Mouse (Mus musculus) thymus, adult 2 months (tissue): ENCODE measurements around the gene Midn. TPM values are rescaled to one million over a fixed set of nuclear protein-coding genes. Genes with fewer than 3 reads are reported as not detected.

Experiments
- DNase-seq: peaks from one replicate; pipeline ENCODE4 v3.0.0; 2021
- H3K27ac ChIP-seq: fragments of 200-500 bp; 2 replicates; pipeline ENCODE4 v1.5.1; 2012; ENCODE audit warnings: low read length, control low read depth; ENCODE audit not compliant: control insufficient read depth, insufficient read depth
- H3K27me3 ChIP-seq: fragments of 200-500 bp; 2 replicates; pipeline ENCODE4 v1.6.1; 2012; ENCODE audit warnings: mild to moderate bottlenecking, low read length, moderate library complexity, mixed read lengths; ENCODE audit not compliant: control insufficient read depth, insufficient read depth
- H3K36me3 ChIP-seq: fragments of 200-500 bp; 2 replicates; pipeline ENCODE4 v1.6.1; 2012; ENCODE audit warnings: mild to moderate bottlenecking, low read length, moderate library complexity; ENCODE audit not compliant: control insufficient read depth, insufficient read depth
- H3K4me1 ChIP-seq: fragments of 200-500 bp; replicated peaks from 2 replicates; pipeline ENCODE4 v1.6.1; 2012; ENCODE audit warnings: low read length; ENCODE audit not compliant: control insufficient read depth, insufficient read depth
- H3K4me3 ChIP-seq: fragments of 200-500 bp; 2 replicates; pipeline ENCODE4 v1.5.1; 2012; ENCODE audit warnings: mild to moderate bottlenecking, low read length, control low read depth, moderate library complexity; ENCODE audit not compliant: control insufficient read depth, insufficient read depth
- CTCF ChIP-seq: fragments of 200-500 bp; IDR thresholded peaks from 2 replicates; pipeline ENCODE4 v1.5.1; 2012; ENCODE audit warnings: mild to moderate bottlenecking, control low read depth, low read length, moderate library complexity, borderline replicate concordance; ENCODE audit not compliant: control insufficient read depth, poor library complexity, insufficient read depth; ENCODE audit errors: extremely low read depth
- POLR2A ChIP-seq: fragments of 200-500 bp; IDR thresholded peaks from 2 replicates; pipeline ENCODE4 v1.6.1; 2012; ENCODE audit warnings: mild to moderate bottlenecking, low read length, control low read depth, moderate library complexity; ENCODE audit not compliant: control insufficient read depth, poor library complexity, insufficient read depth; ENCODE audit errors: extremely low read depth
- WGBS: fragments of 180-500 bp; shearing (Covaris S2); methylation state at CpG from one replicate; pipeline ENCODE4 v1.1.7; 2018; 5-methylcytosine and 5-hydroxymethylcytosine counted together
- polyA plus RNA-seq: library from polyadenylated mRNA; depleted of rRNA; stranded (reverse); fragments of >200 nt; gene quantifications from 2 replicates; pipeline ENCODE4 v1.2.3, GENCODE M21; 2012

Gene Midn
- polyA plus RNA-seq, 1 experiment = 342 TPM

- H3K27me3 ChIP-seq = no peaks in the 10 kb centered on the region
- 0 out of 2 replicates have a peak, but pooled peaks cover 1% of the 10 kb centered on the region for H3K4me1 ChIP-seq
- no peak for DNase-seq
- WGBS = 99% methylated on average over 9 of the region's 9 CpGs
- H3K27ac ChIP-seq = no peak overlapping the region
- peaks cover 25% of the 10 kb centered on the region for H3K36me3 ChIP-seq
- TF ChIP-seq CTCF (no peak), POLR2A (no peak)
- H3K4me3 ChIP-seq = no peak overlapping the region
Measured at GRCm38 (mm10) chr10:80123932-80124562, 24.0 kb upstream of the Midn start.

- WGBS = 96% methylated on average over 8 of the region's 8 CpGs
- H3K4me1 ChIP-seq = no peaks in the 10 kb centered on the region
- no peak overlapping the region for H3K4me3 ChIP-seq
- DNase-seq = no peak
- H3K27ac ChIP-seq = no peak overlapping the region
- no peak for TF ChIP-seq POLR2A
- TF ChIP-seq CTCF = no peak
- H3K27me3 ChIP-seq = no peaks in the 10 kb centered on the region
- H3K36me3 ChIP-seq = peaks cover 50% of the 10 kb centered on the region
Measured at GRCm38 (mm10) chr10:80127920-80128319, 20.2 kb upstream of the Midn start.

GRCm38 (mm10) chr10:80129846-80130245, 18.2 kb upstream of the Midn start:
- 98% methylated on average over 9 of the region's 9 CpGs for WGBS
- TF ChIP-seq POLR2A (no peak), CTCF (no peak)
- no peaks in the 10 kb centered on the region for H3K27me3 ChIP-seq
- no peak overlapping the region for H3K4me3 ChIP-seq
- H3K27ac ChIP-seq = no peak overlapping the region
- H3K36me3 ChIP-seq = peaks cover 50% of the 10 kb centered on the region
- H3K4me1 ChIP-seq = peaks cover 7% of the 10 kb centered on the region; the same call in 1 of the 2 replicates
- DNase-seq = no peak

DNA sequence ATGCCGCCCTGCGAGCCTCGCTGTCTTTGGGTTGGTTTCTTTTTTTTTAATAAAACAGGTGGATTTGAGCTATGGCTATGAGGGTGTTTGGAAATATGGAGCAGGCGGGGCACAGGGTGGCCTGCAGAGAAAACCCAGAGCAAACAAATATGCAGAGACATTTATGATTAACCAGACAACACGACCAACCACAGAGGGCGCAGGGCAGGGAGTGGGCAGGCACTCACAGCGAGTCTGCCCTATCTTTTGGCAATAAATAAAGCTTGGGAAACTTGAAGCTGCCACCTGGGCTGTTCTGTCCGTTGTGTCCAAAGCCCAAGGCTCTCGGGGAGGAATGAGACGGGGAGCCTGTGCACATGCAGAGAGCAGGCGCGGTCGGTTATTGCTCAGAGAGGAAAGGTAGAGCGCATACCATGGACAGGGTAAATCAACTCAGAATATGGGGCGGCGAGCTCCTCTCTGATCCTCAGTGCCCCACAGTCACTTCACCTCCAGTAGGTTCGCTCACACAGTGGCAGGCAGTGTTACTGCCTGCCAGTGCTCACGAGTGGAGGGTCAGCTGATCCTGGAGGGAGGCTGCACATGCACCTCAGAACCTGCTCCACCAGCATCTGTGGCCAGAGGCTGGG, 17.6 kb upstream of the Midn start:
- Histone ChIP-seq H3K27ac (no peak overlapping the region), H3K36me3 (peaks cover 50% of the 10 kb centered on the region), H3K4me1 (peaks cover 7% of the 10 kb centered on the region; the same call in 1 of the 2 replicates), H3K27me3 (no peaks in the 10 kb centered on the region), H3K4me3 (no peak overlapping the region)
- DNase-seq = no peak
- WGBS = 94% methylated on average over 18 of the region's 18 CpGs
- TF ChIP-seq POLR2A (no peak), CTCF (no peak)

DNA sequence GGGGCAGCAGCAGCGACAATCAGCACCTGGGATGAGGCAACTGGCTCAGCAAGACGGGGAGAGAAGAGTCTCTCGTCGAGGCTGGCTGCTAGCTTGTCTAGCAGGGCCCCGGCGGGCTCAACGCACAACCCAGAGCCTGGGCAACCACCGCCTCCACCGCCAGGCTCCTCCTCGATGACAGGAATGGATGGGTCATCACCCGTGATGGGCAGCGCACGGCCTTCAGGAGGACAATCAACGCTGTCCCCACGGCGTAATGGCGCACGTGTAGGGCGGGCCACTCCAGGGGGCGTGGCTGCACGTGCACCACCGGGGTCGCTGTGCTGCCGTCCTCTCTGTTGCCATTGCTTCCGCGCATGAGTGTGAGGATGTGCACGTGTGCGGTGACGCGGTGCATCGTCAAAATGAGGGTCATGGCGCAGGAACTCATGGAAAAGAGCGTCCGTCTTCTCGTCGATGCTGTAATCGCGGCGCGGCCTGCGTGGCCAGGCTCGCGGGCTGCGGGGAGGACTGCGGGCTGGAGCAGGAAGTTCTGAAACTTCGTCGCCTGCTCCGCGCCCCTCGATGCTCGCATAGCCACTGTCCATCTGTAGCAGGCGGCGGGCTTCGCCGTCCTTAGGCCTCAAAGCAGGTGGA, 16.6 kb upstream of the Midn start:
- H3K27me3 ChIP-seq = no peaks in the 10 kb centered on the region
- no peak for DNase-seq
- TF ChIP-seq POLR2A = no peak
- no peak for TF ChIP-seq CTCF
- no peak overlapping the region for H3K27ac ChIP-seq
- peaks cover 44% of the 10 kb centered on the region for H3K36me3 ChIP-seq
- H3K4me1 ChIP-seq = peaks cover 7% of the 10 kb centered on the region; the same call in 1 of the 2 replicates
- 90% methylated on average over 55 of the region's 55 CpGs for WGBS
- no peak overlapping the region for H3K4me3 ChIP-seq

GRCm38 (mm10) chr10:80131952-80132350, 16.1 kb upstream of the Midn start:
- WGBS = 84% methylated on average over 27 of the region's 27 CpGs
- no peak for DNase-seq
- Histone ChIP-seq H3K4me1 (peaks cover 10% of the 10 kb centered on the region), H3K27me3 (no peaks in the 10 kb centered on the region), H3K4me3 (no peak overlapping the region), H3K36me3 (peaks cover 39% of the 10 kb centered on the region), H3K27ac (no peak overlapping the region)
- TF ChIP-seq CTCF = no peak
- TF ChIP-seq POLR2A = no peak
